Mouse (Mus musculus) common myeloid progenitor, adult 5-6 weeks (primary cell): ENCODE measurements around the gene Ssh1. TPM values are rescaled to one million over a fixed set of nuclear protein-coding genes. Genes with fewer than 3 reads are reported as not detected.

ENCODE experiments used
- ATAC-seq: replicated peaks from 2 replicates; pipeline ENCODE4 v1.8.0; 2016; ENCODE audit warnings: low read depth, mild to moderate bottlenecking, moderate TSS enrichment, inconsistent platforms; ENCODE audit not compliant: poor library complexity, severe bottlenecking
- total RNA-seq: library from RNA; stranded (forward); fragments of 200-1000, 187-1606 nt; gene quantifications from 2 replicates; pipeline ENCODE4 v1.2.3, GENCODE M21; 2017

The Ssh1 gene
- total RNA-seq, 1 experiment from 2014 or later, result 7.0 TPM

DNA sequence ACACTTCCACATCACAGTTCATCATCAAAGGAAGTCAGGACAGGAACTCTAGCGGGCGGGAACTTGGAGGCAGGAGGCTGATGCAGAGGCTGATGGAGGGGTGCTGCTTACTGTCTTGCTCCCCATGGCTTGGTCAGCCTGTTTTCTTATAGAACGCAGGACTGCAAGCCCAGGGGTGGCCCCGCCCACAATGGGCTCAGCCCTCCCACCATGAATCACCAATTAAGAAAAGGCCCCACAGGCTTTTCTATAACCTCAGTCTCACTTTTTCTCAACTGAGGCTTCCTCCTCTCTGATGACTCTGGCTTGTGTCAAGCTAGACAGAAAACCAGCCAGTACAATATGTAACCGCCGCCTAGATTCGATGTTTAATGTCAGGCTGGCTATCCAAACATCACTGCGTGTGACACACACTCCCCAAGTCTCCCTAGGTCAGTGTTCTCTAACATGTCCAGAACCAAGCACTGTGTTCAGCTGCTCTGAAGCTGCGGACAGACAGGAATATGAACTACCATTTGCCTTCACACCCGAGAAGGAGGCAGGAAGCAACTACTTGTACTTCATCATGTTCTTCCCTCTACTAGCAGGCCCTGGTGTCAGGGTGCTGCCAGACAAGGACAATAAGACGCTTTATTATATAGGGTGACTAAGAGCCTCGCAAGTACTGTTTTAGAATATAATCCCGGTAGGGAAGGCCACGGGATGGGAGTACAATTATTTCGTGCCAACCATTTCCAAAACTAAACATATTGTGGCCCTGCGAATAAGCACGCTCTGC lies 86.5 kb downstream of the Ssh1 start:
- ATAC-seq, result no peak

DNA sequence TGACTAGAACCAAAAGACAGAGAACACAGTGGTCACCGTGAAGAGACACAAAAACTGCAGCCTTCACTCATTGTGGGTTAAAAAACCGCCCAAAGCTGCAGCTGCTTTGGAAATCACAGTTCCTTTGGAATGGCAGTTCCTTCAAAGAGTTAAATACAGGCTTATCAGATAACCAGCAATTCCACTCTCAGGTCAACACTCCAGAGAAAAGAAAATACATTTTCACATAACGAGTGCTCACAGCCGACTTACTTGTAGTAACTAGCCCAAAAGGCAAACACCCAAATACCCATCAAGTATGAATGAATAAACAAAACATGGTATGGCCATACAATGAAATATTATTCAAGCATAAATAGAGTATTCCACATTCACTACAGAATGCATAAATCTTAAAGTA lies 88.7 kb downstream of the Ssh1 start:
- ATAC-seq, result no peak

DNA sequence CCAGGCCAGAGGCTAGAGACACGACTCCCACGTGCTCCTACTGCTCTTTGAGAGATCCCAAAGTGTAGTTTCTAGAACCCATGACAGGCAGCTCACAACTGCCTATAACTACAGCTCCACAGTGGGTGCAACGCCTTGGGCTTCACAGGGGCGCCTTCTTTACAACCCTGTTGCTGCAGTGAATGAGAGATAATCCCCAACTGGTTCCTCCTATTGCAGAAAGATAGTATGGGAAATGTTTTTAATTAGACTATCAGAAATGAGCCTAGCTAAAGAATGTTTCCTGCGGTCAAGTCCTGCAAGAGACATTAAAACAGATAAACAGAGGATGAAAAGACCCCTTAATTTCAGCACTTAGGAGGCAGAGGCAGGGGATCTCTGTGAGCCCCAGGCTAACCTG lies 90.7 kb downstream of the Ssh1 start:
- ATAC-seq, result no peak

DNA sequence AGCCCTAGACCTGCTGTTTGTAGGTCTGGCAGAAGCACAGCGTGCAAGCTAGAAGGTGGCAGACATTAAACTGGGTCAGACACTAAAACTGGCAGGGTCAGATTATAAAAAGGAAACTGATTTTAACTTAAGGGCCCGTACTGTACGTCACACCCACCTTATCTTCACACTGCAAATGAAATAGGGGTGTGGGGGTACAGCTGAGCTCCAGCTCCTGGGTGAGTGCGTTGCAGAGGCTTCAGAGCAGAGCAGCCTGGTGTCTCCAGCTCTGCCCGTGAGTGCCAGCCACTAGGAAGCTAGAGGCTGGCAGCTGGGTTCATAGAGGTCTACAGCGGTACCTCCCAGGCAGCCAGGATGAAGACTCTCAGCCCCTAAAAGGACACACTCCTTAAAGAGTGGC lies 91.7 kb downstream of the Ssh1 start:
- peak; percentile 71 for ATAC-seq

DNA sequence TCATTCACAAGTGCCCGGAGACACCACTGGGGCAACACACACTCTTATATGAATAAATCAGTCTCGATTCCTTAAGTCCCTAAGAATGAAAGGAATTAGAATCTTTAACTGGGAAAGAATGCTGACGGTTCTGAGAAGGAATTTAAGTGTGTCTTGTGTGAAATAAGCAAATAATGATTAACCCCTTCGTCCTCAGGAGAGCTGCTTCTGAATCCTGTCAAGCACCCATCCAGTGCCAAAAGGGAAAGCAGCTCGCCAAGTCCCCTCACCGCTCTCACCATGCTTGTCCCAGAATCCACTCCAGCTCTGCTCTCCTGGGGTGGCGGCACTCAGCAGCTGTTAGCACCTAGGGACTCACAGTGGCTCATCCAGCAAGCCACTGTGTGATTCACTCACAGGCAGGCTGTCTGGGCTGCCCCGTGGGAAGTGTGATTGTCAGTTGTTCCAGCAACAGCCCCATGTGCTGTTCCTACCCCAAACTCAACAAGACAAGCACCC lies 92.6 kb downstream of the Ssh1 start:
- ATAC-seq, result no peak

DNA sequence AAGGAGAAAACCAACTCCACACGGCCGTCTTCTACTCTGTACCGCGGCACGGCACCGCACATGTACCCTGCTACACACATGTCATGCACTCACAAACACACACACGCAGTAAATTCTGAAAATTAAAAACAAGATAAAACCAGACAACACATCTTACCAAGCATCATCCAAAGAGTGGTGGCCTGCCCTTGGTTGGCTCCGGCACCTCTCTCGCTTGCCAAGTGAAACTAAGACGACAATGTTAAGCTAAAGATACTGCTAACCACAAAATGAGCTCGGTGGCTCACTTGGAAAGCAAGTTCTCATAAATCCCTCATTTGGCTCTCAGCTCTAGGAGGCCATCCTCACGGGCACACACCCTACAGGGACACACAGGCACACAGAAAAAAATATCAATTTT lies 94.2 kb downstream of the Ssh1 start:
- peak; percentile 45; the same call in 1 of the 2 replicates for ATAC-seq

DNA sequence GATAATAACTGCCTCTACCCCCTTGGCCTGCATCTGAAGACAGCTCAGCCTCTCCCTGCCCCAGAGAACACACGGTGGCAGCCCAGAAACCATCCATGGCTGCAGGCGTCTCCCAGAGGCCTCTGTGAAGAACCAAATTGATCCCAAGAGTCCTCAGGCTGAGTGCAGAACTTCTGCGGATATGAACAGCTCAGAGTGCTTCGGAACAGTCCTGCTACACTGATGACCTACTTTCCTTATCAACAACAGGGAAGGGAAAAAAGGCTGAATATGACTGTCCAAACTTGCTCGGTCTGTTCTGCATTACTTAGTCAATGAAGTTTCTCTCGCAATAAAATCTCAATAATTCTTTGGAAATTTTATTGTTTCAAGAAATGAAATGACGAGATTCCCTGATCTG lies 101.7 kb downstream of the Ssh1 start:
- no peak for ATAC-seq

DNA sequence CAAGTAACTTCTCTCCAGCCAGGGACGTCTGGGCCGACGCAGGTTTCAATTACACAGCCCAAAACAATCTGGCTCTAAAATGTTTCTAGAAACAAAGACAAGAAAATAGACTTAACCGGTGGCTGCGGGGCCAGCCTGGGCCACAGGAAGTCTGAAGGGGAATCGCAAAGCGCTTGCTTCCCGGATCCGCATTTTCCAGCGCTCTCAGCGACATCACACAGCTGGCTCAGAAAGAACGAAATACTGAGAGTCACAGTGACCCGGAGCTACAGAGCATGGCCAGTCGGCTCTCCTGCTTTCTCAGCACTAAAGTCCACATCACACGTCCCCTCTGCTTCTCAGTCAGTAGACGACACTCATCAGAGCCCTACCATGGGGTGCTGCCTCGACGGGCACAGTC lies 102.8 kb downstream of the Ssh1 start:
- ATAC-seq, result no peak

DNA sequence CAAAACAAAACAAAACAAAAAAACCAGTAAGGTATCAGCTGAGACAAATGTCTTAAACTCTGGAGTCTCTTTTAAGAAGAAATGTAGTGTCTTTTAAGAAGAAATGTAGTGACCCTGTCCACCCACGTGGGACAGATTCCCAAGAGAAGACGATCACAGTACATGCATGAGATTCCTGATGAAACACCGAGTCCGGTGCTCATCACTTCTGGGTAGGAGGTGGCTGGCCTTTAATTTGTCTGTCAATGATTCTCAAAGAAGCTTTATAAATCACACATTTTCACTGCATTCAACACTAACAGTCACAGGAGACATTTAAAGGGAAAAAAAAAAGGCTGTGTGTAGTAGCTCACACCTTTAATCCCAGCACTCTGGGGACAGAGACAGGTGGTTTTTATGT lies 103.8 kb downstream of the Ssh1 start:
- ATAC-seq, result no peak

DNA sequence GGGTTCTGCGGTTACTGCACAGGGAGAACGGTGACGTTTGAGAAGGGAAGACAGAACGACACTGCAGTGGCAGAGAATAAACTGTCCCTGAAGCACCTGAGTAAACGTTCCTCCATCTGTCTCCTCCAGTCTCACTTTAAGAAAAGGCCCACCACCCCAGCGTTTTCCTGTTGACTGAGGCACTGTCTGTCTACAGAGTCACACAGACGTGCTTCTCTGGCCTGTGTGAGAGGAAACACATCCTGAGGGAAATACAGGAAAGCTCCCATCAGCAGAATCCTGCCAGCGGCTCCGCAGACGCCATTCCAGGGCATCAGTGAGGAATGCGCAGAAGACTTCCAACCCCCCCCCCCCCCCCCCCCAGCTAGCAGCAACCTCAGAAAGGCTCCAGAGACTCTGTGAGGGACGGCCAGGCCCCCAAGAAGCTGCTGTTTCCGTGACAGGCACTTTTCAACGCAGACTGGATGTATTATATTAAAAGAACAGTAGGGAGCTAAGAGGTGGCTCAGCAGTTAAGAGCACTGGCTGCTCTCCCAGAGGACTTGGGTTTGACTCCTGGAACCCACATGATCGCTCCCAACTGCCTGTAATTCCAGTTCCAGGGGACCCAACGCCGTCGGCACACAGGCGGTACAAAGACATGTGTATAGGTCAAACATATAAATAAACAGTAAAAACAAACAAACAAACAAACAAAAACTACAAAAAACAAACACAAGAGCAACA lies 104.3 kb downstream of the Ssh1 start:
- no peak for ATAC-seq

DNA sequence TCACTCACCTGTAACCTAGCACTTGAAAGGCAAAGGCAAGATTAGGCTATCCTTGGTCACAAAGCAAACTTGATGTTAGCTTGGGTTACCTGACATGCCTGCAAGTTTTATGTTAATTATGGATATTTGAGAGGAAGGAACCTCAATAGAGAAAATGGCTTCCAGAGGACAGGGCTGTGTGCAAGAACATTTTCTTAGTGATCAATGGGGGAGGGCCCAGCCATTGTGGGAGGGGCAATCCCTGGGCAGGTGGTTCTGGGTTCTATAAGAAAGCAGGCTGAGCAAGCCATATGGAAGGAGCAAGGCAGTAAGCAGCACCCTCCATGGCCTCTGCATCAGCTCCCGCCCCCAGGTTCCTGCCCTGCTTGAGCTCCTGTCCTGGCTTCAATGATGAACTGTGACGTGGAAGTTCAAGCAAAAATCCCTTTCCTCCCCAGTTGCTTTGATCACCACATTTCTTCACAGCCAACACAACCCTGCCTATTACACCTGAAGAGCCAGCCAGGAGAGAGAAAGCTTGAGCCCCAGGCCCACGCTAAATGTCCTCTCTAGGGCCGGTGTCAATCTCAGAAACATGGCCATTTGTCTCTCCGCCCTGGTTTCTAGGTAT lies 105.4 kb downstream of the Ssh1 start:
- no peak for ATAC-seq

DNA sequence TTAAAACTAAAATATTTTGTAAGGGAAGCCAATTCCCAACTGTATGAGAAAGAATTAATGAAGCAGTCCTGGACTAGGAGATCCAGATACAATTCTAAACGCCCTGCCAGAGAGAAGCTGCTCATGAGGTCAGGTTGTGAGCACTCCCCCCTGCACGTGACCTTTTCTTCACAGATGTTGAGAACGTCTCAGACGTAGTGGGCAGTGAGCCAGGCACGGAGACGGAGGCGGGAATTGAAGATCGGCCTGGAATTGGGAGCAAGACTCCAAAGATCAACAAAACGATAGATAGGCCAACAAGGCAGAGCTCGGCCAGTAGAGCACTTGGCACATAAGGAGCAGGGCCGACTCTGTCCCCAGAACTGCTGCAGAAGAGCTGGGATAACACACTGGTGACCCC lies 106.6 kb downstream of the Ssh1 start:
- ATAC-seq, result no peak

Other genes starting within 250 kb of the Ssh1 start
- gene Sart3, start 221.4 kb downstream of the Ssh1 start, total RNA-seq, result 45.7 and 62.7 TPM in 2 replicates
- 78.7 and 91.1 TPM in 2 replicates for gene Iscu, start 221.1 kb downstream of the Ssh1 start, total RNA-seq
- 2.7 and 3.6 TPM in 2 replicates for gene Tmem119, start 193.4 kb downstream of the Ssh1 start, total RNA-seq
- 91.4 and 108 TPM in 2 replicates for gene Selplg, start 161.2 kb downstream of the Ssh1 start, total RNA-seq
- 92.4 and 106 TPM in 2 replicates for gene Coro1c, start 85.1 kb downstream of the Ssh1 start, total RNA-seq
- not detected in 2 replicates for gene Dao, start 9.8 kb upstream of the Ssh1 start, total RNA-seq
- gene Usp30, start 71.6 kb upstream of the Ssh1 start, total RNA-seq, result 5.8 and 6.7 TPM in 2 replicates
- not detected in 2 replicates for gene Svop, start 97.7 kb upstream of the Ssh1 start, total RNA-seq
- 3.6 and 11.5 TPM in 2 replicates for gene Alkbh2, start 134.3 kb upstream of the Ssh1 start, total RNA-seq
- 27.6 and 35.1 TPM in 2 replicates for gene Ung, start 136.5 kb upstream of the Ssh1 start, total RNA-seq
- gene Acacb, start 152.6 kb upstream of the Ssh1 start, total RNA-seq, result 0.49 and 0.87 TPM in 2 replicates